Mouse (Mus musculus) intestine, embryonic 15.5 days (tissue): ENCODE measurements around the gene Cyp2d10. TPM values are rescaled to one million over a fixed set of nuclear protein-coding genes. Genes with fewer than 3 reads are reported as not detected.
"Not testable (repeated sequence)": the region's sequence is repeated elsewhere in the genome, so short reads cannot be mapped to it uniquely, and the experiment has no call there.

ENCODE experiments used
- ATAC-seq: fragments of 200-750 bp; cut with Nextera tagmentation; 2 replicates; pipeline ENCODE4 v1.8.0; 2017; ENCODE audit warnings: moderate TSS enrichment, moderate library complexity
- H3K27ac ChIP-seq: fragments of 300-500 bp; sonication (generic); 2 replicates; pipeline ENCODE4 v1.5.1; 2015; ENCODE audit warnings: mild to moderate bottlenecking, inconsistent platforms
- H3K27me3 ChIP-seq: fragments of 300-500 bp; sonication (generic); replicated peaks from 2 replicates; pipeline ENCODE4 v1.6.1; 2015; ENCODE audit warnings: inconsistent platforms
- H3K36me3 ChIP-seq: fragments of 300-500 bp; sonication (generic); 2 replicates; pipeline ENCODE4 v1.6.1; 2015; ENCODE audit warnings: inconsistent platforms
- H3K4me1 ChIP-seq: fragments of 300-500 bp; sonication (generic); replicated peaks from 2 replicates; pipeline ENCODE4 v1.6.1; 2015; ENCODE audit warnings: inconsistent platforms
- H3K4me2 ChIP-seq: fragments of 300-500 bp; sonication (generic); replicated peaks from 2 replicates; pipeline ENCODE4 v1.6.1; 2015; ENCODE audit warnings: mild to moderate bottlenecking, inconsistent platforms
- H3K4me3 ChIP-seq: fragments of 300-500 bp; sonication (generic); replicated peaks from 2 replicates; pipeline ENCODE4 v1.5.1; 2015; ENCODE audit warnings: inconsistent platforms
- H3K9ac ChIP-seq: fragments of 300-500 bp; sonication (generic); 2 replicates; pipeline ENCODE4 v1.6.1; 2015; ENCODE audit warnings: inconsistent platforms
- H3K9me3 ChIP-seq: fragments of 300-500 bp; sonication (generic); 2 replicates; pipeline ENCODE4 v1.6.1; 2016; ENCODE audit warnings: inconsistent platforms
- WGBS: fragments of 180-500 bp; shearing (Covaris S2); methylation state at CpG from one replicate; pipeline ENCODE4 v1.1.7; 2015; 5-methylcytosine and 5-hydroxymethylcytosine counted together
- polyA plus RNA-seq: library from polyadenylated mRNA; unstranded; fragments of >200 nt; fragmentation: Nextera tagmentation; extraction: Ambion mirVana; gene quantifications from 2 replicates; pipeline ENCODE4 v1.2.1, GENCODE M21; 2015

The Cyp2d10 gene
- polyA plus RNA-seq, 1 experiment from 2014 or later = 1.0 TPM

DNA sequence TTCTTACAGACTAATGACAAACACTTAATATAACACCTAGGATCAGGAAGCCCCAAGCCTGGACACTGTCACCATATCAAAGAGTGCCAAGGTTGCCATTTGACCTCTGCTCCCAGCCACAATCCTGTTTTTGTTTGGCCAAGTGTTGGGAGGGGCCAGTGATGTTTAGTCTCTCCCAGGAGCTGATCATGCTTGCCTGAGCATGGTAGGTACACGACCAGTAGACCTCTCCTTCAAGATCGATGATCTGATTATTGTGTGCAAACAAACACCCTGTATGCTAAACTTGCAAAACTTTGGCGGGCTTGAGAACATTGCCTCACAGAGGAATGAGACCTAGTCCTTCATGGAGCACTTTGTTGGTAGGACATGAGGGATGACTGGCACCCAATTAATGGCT, 16.5 kb upstream of the Cyp2d10 start:
- Histone ChIP-seq H3K9ac (no peak overlapping the region), H3K27me3 (no peaks in the 10 kb centered on the region), H3K4me1 (no peaks in the 10 kb centered on the region), H3K27ac (no peak overlapping the region), H3K9me3 (no peaks in the 10 kb centered on the region), H3K36me3 (no peaks in the 10 kb centered on the region), H3K4me2 (no peak overlapping the region), H3K4me3 (no peak overlapping the region)
- WGBS = 80% methylated on average over 3 of the region's 3 CpGs
- no peak for ATAC-seq

DNA sequence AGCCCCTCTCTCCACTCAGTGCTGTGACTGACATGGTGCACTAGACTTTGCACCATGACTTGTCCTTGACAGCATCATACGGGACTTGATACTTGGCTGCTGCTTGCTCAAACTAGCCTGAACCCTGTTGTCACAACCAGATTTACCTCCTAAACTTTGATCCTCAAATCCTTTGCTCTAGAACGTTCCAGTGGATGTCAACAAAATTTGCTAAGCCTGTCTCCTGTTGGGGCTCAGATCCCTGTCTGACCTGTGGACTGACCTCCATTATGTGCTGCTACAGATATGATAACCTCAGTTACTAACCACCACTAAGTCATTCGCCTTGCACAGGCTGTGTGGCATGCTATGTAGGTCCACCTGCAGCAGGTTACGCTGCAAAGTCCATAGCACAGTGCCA, 15.9 kb upstream of the Cyp2d10 start:
- no peaks in the 10 kb centered on the region for H3K27me3 ChIP-seq
- no peaks in the 10 kb centered on the region for H3K36me3 ChIP-seq
- H3K27ac ChIP-seq = no peak overlapping the region
- H3K4me3 ChIP-seq = no peak overlapping the region
- H3K9me3 ChIP-seq = no peaks in the 10 kb centered on the region
- H3K4me1 ChIP-seq = no peaks in the 10 kb centered on the region
- 79% methylated on average over 4 of the region's 4 CpGs for WGBS
- H3K4me2 ChIP-seq = no peak overlapping the region
- H3K9ac ChIP-seq = no peak overlapping the region
- no peak for ATAC-seq

DNA sequence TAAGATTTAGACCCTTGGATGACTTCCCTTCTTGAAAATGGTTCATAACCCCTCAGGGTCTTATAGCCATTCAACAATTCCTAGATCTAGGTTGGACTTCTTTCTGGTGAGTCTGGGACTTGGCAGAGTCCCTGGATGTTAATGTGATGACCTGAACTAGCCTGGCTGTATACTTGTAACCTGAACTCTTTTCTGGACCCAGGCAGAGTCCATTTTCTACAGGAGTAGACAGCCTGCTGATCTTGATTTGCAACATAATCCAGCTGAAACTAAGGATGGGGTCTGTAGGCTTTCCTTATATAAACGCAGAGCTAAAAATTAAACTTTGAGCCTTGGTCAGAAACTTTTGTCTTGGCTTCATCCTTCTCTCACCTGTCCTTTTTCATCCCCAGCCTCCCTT, 11.6 kb upstream of the Cyp2d10 start:
- H3K27me3 ChIP-seq = no peaks in the 10 kb centered on the region
- H3K9ac ChIP-seq = no peak overlapping the region
- no peak overlapping the region for H3K4me3 ChIP-seq
- H3K4me1 ChIP-seq = 0 out of 2 replicates have a peak, but pooled peaks cover 8% of the 10 kb centered on the region
- ATAC-seq = no peak
- no peak overlapping the region for H3K4me2 ChIP-seq
- WGBS = 73% methylated on average over 1 of the region's 1 CpGs
- no peaks in the 10 kb centered on the region for H3K9me3 ChIP-seq
- no peaks in the 10 kb centered on the region for H3K36me3 ChIP-seq
- H3K27ac ChIP-seq = no peak overlapping the region

DNA sequence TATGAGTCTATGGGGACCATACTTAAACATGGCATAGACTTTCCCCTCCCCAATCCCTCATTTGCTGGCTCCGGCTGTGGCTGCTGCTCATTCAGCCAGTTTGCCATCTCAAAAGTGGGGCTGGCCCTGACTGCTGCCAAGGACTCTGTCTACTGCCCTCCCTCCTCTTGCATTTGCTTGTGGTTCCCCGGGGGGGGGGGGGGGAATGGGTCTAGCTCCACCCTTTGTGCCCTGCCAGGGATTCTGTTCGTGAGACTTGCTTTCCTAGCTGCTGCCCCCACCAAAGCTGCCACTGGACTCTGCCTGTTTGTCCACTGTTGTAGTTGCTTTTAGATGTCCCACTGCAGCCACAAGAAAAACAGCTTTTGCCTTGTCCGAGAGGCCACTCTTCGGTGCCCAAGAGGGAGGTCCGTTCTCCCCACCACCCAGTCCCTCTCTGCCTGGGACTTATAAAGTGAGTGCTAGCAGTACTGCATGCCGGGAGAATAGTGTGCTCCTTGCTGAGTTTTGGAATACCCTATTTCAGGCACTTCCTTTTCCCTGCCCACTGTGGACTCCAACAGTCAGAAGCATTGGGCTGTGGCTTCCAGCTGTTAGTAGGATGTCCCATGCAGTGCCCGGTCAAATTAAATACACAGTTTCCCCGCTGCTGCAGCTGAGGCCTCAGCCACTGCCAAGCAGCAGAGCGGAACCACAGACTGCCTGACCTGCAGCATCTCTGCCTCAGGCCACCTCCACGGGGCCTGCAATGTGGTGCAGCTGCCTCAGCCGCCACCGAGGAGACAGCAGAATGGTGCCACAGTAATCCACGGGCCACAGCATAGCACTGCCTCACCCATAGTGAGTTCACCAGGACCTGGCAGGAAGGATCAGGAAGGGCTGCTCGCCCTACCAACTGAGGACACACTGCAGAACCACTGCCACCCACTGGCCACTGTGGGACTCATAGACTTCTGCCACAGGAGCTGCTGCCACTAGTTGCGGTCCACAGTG, 10.1 kb upstream of the Cyp2d10 start:
- H3K9me3 ChIP-seq = no peaks in the 10 kb centered on the region
- H3K27me3 ChIP-seq = no peaks in the 10 kb centered on the region
- 0 out of 2 replicates have a peak, but pooled peaks cover 8% of the 10 kb centered on the region for H3K4me1 ChIP-seq
- H3K36me3 ChIP-seq = no peaks in the 10 kb centered on the region
- no peak overlapping the region for H3K9ac ChIP-seq
- 35% methylated on average over 16 of the region's 16 CpGs for WGBS
- no peak overlapping the region for H3K4me3 ChIP-seq
- H3K27ac ChIP-seq = no peak overlapping the region
- ATAC-seq = peak; percentile 91
- peak overlapping the region; percentile 27 for H3K4me2 ChIP-seq

DNA sequence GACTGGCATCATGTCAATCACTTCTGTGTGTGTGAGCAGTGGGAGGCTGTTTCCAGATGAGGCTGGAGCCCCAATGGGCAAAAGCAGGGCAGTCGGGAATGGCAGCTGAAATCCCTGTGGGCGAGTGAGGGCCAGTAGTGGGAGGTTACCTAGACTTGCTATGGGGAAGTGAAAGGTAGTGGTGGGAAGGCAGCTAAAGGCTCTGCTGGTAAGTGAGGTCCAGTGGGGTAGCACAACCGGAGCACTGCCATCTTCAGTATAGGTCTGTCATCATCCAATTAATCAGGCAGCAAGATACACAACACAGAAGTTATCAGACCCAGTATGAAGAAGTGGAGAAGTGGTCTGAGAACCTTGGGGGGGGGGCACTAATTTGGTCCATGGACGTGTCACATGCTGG, 541 bp upstream of the Cyp2d10 start:
- Histone ChIP-seq H3K4me1 (no peaks in the 10 kb centered on the region), H3K9me3 (no peaks in the 10 kb centered on the region), H3K4me3 (no peak overlapping the region), H3K9ac (no peak overlapping the region), H3K36me3 (no peaks in the 10 kb centered on the region), H3K4me2 (no peak overlapping the region), H3K27ac (no peak overlapping the region), H3K27me3 (no peaks in the 10 kb centered on the region)
- no peak for ATAC-seq
- WGBS = 82% methylated on average over 4 of the region's 4 CpGs

DNA sequence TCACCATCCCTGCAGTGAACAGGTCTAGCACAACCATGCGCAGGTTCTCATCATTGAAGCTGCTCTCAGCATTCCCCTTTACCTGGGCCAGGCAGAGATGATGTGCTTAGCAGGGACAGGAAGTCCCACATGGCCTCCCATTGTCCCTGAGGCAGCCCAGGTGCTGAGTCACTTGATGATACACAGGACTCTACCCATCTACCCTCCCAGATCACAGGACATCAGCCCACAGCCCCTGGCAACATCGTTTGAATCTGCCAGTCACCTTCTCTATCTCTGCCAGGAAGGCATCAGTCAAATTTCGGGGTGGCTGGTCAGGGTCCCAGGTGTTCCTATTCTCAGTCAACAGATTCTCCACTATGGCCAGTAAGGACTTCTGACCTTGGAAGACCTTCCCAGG, 2.8 kb downstream of the Cyp2d10 start:
- Histone ChIP-seq H3K36me3 (no peaks in the 10 kb centered on the region), H3K27me3 (no peaks in the 10 kb centered on the region), H3K4me3 (no peak overlapping the region), H3K27ac (no peak overlapping the region), H3K4me2 (no peak overlapping the region), H3K4me1 (no peaks in the 10 kb centered on the region), H3K9me3 (no peaks in the 10 kb centered on the region), H3K9ac (no peak overlapping the region)
- ATAC-seq = no peak
- 91% methylated on average over 3 of the region's 3 CpGs for WGBS

DNA sequence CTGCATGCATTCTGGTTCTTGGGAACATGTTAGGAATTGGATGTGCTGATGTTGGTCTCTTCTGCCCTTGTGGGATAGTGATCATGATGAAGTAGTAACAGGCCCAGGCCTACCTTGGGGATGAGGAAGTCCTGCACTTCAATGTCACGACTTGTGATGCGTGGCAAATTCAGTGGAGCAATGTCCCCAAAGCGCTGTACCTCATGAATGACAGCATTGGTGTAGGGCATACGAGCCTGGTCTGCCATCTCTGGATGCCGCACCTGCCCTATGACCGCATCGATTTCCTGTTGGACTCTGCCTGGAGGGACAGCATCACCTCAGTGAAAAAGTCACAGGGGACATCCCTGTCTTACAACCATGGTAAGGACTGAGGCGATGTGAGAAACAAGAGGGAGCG, 3.4 kb downstream of the Cyp2d10 start:
- no peak overlapping the region for H3K4me2 ChIP-seq
- no peaks in the 10 kb centered on the region for H3K27me3 ChIP-seq
- 93% methylated on average over 9 of the region's 9 CpGs for WGBS
- no peaks in the 10 kb centered on the region for H3K36me3 ChIP-seq
- no peak overlapping the region for H3K27ac ChIP-seq
- no peaks in the 10 kb centered on the region for H3K9me3 ChIP-seq
- no peak for ATAC-seq
- no peaks in the 10 kb centered on the region for H3K4me1 ChIP-seq
- no peak overlapping the region for H3K4me3 ChIP-seq
- H3K9ac ChIP-seq = no peak overlapping the region

DNA sequence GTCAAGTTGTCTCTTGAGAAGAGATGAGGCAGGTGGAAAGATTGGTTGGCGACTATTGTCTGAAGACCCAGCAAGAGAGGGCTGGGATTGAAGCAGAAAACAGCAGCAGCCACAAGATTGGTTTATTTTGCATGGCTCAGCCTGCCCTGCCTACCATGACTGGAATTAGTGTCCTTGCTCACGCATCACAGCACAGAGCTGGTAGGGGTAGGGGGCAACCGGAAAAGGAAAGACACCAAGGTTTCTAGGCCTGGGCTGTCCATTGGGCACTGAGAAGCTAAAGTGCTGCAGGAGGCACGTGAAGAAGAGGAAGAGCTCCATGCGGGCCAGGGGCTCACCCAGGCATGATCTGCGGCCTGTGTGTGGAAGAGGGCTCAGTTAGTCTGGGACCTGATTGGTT, 4.3 kb downstream of the Cyp2d10 start:
- 84% methylated on average over 6 of the region's 6 CpGs for WGBS
- no peaks in the 10 kb centered on the region for H3K9me3 ChIP-seq
- H3K4me1 ChIP-seq = no peaks in the 10 kb centered on the region
- H3K36me3 ChIP-seq = no peaks in the 10 kb centered on the region
- no peak overlapping the region for H3K4me3 ChIP-seq
- no peak overlapping the region for H3K9ac ChIP-seq
- no peak for ATAC-seq
- no peak overlapping the region for H3K4me2 ChIP-seq
- no peak overlapping the region for H3K27ac ChIP-seq
- H3K27me3 ChIP-seq = no peaks in the 10 kb centered on the region

DNA sequence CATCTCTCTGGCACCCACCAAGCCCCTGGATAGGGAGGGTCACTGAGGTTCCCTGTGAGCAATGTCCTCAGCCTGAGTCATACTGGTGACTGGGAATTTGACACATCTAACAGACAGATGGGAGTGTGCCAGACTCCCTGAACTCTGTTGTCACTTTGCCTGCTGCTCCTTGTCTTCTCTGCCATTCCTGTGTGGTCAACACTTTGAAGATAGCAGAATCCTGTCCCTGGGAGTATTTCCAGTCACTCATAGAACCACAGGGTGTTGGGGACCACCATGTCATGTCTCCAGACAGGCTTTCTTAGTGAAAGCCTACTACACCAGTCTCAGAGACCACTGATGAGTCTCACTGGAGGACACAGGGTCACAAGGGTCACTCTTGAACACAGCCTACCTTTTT, 4.9 kb downstream of the Cyp2d10 start:
- ATAC-seq = no peak
- Histone ChIP-seq H3K36me3 (no peaks in the 10 kb centered on the region), H3K4me1 (no peaks in the 10 kb centered on the region), H3K9me3 (no peaks in the 10 kb centered on the region), H3K9ac (no peak overlapping the region), H3K27me3 (no peaks in the 10 kb centered on the region), H3K4me2 (no peak overlapping the region), H3K4me3 (no peak overlapping the region), H3K27ac (no peak overlapping the region)

DNA sequence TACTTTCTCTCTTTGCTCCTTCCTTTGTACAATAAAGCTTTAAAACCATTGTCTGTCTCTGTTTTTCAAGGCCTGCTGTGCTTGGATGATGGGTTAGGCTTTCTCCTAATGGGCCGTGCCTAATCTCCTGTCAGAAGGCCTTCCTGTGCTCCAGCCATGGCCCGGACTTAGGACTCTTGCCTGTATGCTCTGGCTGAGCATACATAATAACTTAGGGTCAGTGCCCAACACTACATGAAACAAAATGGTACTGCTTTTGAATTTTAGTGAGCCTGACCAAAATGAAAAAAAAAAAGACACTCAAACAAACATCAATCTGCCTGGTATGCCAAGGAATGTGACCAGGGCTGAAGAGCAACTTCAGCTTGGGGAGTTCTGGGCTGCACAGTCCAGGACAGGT, 5.5 kb downstream of the Cyp2d10 start:
- Histone ChIP-seq H3K9ac (no peak overlapping the region), H3K4me3 (no peak overlapping the region), H3K27me3 (no peaks in the 10 kb centered on the region), H3K36me3 (no peaks in the 10 kb centered on the region), H3K27ac (no peak overlapping the region), H3K9me3 (no peaks in the 10 kb centered on the region), H3K4me1 (no peaks in the 10 kb centered on the region), H3K4me2 (no peak overlapping the region)
- no peak for ATAC-seq
- WGBS = 62% methylated on average over 2 of the region's 2 CpGs

DNA sequence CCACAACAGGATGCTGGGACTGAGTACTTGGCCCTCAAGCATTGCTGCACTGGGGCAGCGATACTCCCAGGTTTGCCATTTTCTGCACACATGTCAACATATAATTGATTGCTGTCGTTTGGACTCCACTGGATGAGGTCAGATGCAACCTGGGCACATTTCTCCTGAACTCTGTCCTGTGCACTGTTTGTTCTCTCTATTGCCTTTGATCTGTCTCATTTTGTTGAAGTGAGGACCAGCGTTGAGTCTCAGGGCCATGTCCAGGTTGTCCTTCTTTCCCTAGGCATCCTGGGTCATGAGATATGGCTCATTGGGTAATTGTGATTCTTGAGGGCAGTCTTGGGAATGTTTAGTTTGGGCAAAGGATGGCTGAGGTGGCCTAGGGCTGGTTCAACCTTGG, 11.0 kb downstream of the Cyp2d10 start:
- not testable (repeated sequence) for ATAC-seq, H3K27me3 ChIP-seq, H3K4me1 ChIP-seq, H3K9ac ChIP-seq, H3K9me3 ChIP-seq, H3K36me3 ChIP-seq, H3K4me2 ChIP-seq, H3K4me3 ChIP-seq, H3K27ac ChIP-seq
- WGBS = 62% methylated on average over 3 of the region's 3 CpGs

DNA sequence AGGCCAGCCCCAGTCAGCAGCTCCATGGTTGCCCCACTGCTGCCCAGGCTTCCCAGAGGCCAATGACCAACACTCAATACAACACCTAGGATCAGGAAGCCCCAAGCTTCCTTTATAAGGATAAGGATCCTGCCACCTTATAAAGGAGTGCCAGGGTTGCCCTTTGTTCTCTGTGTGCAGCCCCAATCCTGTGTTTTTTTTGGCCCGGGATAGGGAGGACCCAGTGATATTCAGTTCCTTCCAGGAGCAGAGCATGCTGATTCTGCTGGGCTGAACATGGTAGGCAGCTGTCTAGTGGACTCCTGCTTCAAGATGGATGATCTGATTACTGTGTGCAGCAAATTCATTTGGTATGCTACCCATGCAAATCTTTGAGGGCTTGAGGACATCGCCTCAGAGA, 13.1 kb downstream of the Cyp2d10 start, which contains the start of gene Cyp2d11:
Cyp2d11 (minus strand) TSS at position 101 of the 400 bp plus-strand sequence.
- H3K4me2 ChIP-seq, H3K36me3 ChIP-seq, H3K4me3 ChIP-seq, H3K9me3 ChIP-seq, H3K9ac ChIP-seq, H3K4me1 ChIP-seq, H3K27me3 ChIP-seq, H3K27ac ChIP-seq, ATAC-seq: not testable (repeated sequence)
- 88% methylated on average over 2 of the region's 2 CpGs for WGBS

DNA sequence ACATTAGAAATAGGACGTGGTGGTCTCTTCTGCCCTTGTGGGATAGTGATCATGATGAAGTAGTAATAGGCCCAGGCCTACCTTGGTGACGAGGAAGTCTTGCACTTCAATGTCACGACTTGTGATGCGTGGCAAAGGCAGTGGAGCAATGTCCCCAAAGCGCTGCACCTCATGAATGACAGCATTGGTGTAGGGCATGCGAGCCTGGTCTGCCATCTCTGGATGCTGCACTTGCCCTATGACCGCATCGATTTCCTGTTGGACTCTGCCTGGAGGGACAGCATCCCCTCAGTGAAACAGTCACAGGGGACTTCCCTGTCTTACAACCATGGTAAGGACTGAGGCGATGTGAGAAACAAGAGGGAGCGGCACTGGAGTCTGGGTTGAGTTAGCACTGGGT, 17.1 kb downstream of the Cyp2d10 start:
- H3K27ac ChIP-seq, H3K4me1 ChIP-seq, ATAC-seq, H3K4me3 ChIP-seq, H3K36me3 ChIP-seq, H3K27me3 ChIP-seq, H3K4me2 ChIP-seq, H3K9me3 ChIP-seq, H3K9ac ChIP-seq: not testable (repeated sequence)
- WGBS = 94% methylated on average over 10 of the region's 10 CpGs
